Mouse (Mus musculus) embryonic facial prominence, embryonic 12.5 days (tissue): ENCODE results near the gene Mup4. TPM values are rescaled to one million over a fixed set of nuclear protein-coding genes. Genes with fewer than 3 reads are reported as not detected.

ENCODE experiments used
- ATAC-seq: fragments of 200-750 bp; cut with Nextera tagmentation; 2 replicates; pipeline ENCODE4 v1.8.0; 2017; ENCODE audit not compliant: insufficient number of reproducible peaks, insufficient read depth, low FRiP score, low TSS enrichment
- H3K27ac ChIP-seq: fragments of 300-500 bp; sonication (generic); 2 replicates; pipeline ENCODE4 v1.5.1; 2016; ENCODE audit warnings: mild to moderate bottlenecking
- H3K27me3 ChIP-seq: fragments of 300-500 bp; sonication (generic); 2 replicates; pipeline ENCODE4 v1.6.1; 2016; ENCODE audit warnings: mild to moderate bottlenecking, moderate library complexity
- H3K36me3 ChIP-seq: fragments of 300-500 bp; sonication (generic); 2 replicates; pipeline ENCODE4 v1.6.1; 2016; ENCODE audit warnings: mild to moderate bottlenecking
- H3K4me1 ChIP-seq: fragments of 300-500 bp; sonication (generic); 2 replicates; pipeline ENCODE4 v1.6.1; 2016
- H3K4me2 ChIP-seq: fragments of 300-500 bp; sonication (generic); replicated peaks from 2 replicates; pipeline ENCODE4 v1.6.1; 2016; ENCODE audit warnings: mild to moderate bottlenecking, moderate library complexity
- H3K4me3 ChIP-seq: fragments of 300-500 bp; sonication (generic); 2 replicates; pipeline ENCODE4 v1.5.1; 2016; ENCODE audit warnings: mild to moderate bottlenecking
- H3K9ac ChIP-seq: fragments of 300-500 bp; sonication (generic); 2 replicates; pipeline ENCODE4 v1.6.1; 2016; ENCODE audit warnings: mild to moderate bottlenecking, moderate library complexity
- H3K9me3 ChIP-seq: fragments of 300-500 bp; sonication (generic); 2 replicates; pipeline ENCODE4 v1.6.1; 2016; ENCODE audit warnings: mild to moderate bottlenecking, moderate library complexity
- WGBS: fragments of 180-500 bp; shearing (Covaris S2); methylation state at CpG from one replicate; pipeline ENCODE4 v1.1.7; 2016; 5-methylcytosine and 5-hydroxymethylcytosine counted together
- polyA plus RNA-seq: library from polyadenylated mRNA; unstranded; fragments of >200 nt; fragmentation: Nextera tagmentation; extraction: Ambion mirVana; gene quantifications from 2 replicates; pipeline ENCODE4 v1.2.1, GENCODE M21; 2016

Mup4 gene
- polyA plus RNA-seq, 1 experiment from 2014 or later, result not detected

DNA sequence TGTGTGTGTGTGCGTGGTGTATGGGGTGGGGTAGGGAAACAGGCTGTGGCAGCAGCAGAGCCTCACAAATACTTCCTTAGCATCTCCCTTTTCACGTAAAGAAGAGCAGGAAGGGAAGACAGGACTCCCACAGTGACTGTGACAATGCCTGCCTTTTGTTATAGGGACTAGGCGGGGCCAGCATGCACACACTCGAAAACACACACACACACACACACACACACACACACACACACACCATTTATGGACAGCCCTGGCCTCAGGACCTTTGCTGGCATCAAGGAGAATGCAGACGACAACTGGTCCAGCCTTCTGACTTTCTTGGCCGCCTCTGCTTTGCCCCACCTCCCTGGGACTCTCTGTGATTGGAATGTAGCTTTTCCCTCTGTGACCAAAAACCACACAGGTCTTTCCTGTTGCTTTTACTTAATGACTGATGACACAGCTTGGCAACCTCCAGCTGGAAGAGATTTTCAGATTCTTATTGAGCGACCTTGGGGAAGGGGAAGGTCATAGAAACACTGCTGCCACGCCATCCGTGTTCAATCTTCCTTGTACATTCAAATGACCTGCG lies 52.8 kb downstream of the Mup4 start:
- H3K9me3 ChIP-seq, result no peaks in the 10 kb centered on the region
- 0 out of 2 replicates have a peak, but pooled peaks cover 3% of the 10 kb centered on the region for H3K4me1 ChIP-seq
- no peaks in the 10 kb centered on the region for H3K36me3 ChIP-seq
- no peak for ATAC-seq
- no peaks in the 10 kb centered on the region for H3K27me3 ChIP-seq
- no peak overlapping the region for H3K27ac ChIP-seq
- no peak overlapping the region for H3K4me2 ChIP-seq
- H3K9ac ChIP-seq, result no peak overlapping the region
- no peak overlapping the region for H3K4me3 ChIP-seq
- WGBS, result 28% methylated on average over 10 of the region's 10 CpGs

DNA sequence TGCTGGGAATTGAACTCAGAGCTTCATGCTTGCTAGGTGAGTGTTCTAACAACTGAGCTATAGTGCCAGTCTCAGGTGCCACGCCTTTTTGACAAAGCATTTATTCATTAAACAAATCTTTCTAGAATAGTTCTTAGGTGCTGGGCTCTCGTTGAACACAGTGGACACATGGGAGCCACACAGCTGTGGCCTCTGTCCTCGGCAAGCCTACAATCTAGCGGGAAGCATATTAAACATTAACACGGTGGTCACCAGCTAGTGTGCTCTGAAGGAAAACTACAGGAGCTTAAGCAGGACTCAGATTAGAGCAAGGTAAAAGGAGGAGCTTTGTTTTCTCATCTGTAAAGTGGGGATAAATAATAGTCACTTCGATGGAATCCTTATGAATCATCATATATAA lies 53.4 kb downstream of the Mup4 start:
- 84% methylated on average over 6 of the region's 6 CpGs for WGBS
- no peak for ATAC-seq
- Histone ChIP-seq H3K4me3 (no peak overlapping the region), H3K4me1 (0 out of 2 replicates have a peak, but pooled peaks cover 3% of the 10 kb centered on the region), H3K9ac (no peak overlapping the region), H3K36me3 (no peaks in the 10 kb centered on the region), H3K4me2 (no peak overlapping the region), H3K27ac (no peak overlapping the region), H3K9me3 (no peaks in the 10 kb centered on the region), H3K27me3 (no peaks in the 10 kb centered on the region)

Other genes with a start within 250 kb of the Mup4 start
- 71.7 and 78.2 TPM in 2 replicates for gene Inip, start 159.1 kb downstream of the Mup4 start, polyA plus RNA-seq
- 13.9 and 14.0 TPM in 2 replicates for gene Snx30, start 154.9 kb downstream of the Mup4 start, polyA plus RNA-seq
- gene Slc46a2, start 45.7 kb downstream of the Mup4 start, polyA plus RNA-seq, result 0.08 TPM in 1 of 2 replicates, not detected in the other
- gene Mup6, start 3.6 kb upstream of the Mup4 start, polyA plus RNA-seq, result not detected in 2 replicates
- not detected in 2 replicates for gene Mup7, start 109.8 kb upstream of the Mup4 start, polyA plus RNA-seq
- gene Mup2, start 193.6 kb upstream of the Mup4 start, polyA plus RNA-seq, result not detected in 2 replicates